Mouse (Mus musculus) left cerebral cortex, adult 9 months (tissue): ENCODE data around the gene Prdx4.
"Not testable (repeated sequence)": the region's sequence is repeated elsewhere in the genome, so short reads cannot be mapped to it uniquely, and the experiment has no call there.

Experiments
- DNase-seq, 2 experiments: peaks; one replicate each; pipeline ENCODE4 v3.0.0; 2022; ENCODE audit warnings: low spot score in 2 of 2

The Prdx4 gene

GRCm38 (mm10) chrX:155340654-155341053 is at the start of gene Prdx4:
Gene Prdx4, minus strand, starts transcription at chrX:155340754.
- DNase-seq = no peak

DNA sequence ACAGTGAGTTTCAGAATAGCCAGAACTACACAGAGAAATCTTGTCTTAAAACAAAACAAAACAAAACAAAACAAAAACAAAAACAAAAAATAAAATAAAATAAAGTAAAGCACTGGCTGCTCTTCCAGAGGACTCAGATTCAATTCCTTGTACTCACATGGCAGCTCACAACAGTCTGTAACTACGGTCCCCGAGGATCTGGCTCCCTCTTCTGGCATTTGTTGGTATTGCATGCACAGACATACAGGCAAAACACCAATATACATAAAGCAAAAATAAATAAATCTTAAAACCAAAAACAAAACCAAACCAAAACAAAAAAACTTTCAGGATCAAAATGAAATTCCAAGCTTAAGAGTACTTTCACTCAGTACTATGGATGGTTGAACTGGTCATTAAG is 36.0 kb upstream of the Prdx4 start:
- peak in 1 of 2 experiments; percentile 25 for DNase-seq

DNA sequence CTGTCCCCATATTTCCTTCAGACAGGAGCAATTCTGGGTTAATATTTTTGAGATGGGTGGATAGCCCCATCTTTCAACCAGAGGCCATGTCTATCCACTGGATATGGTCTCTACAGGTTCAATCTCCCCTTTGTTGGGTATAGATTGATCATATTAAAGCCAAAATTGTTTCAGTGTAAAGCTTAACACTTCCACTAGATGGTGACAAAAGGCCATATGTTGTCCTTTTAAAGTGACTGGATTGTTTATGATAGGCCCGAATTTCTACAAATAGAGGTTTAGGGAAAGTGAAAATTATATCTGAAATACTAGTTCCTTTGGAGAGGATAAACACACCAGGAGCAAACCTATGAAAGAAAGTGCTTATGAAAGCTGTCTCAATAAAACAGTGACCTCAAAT is 34.9 kb upstream of the Prdx4 start:
- no peak for DNase-seq

- not testable (repeated sequence) for DNase-seq
These were observed 29.6 kb upstream of the Prdx4 start for GRCm38 (mm10) chrX:155370110-155370509.

GRCm38 (mm10) chrX:155365095-155365494 is 24.5 kb upstream of the Prdx4 start:
- no peak for DNase-seq

GRCm38 (mm10) chrX:155346249-155346648 is 5.7 kb upstream of the Prdx4 start:
- DNase-seq = no peak

- DNase-seq = peak; percentile 33 to 62
These were observed 2.4 kb downstream of the Prdx4 start for GRCm38 (mm10) chrX:155337905-155338721.

GRCm38 (mm10) chrX:155337567-155337904 is 3.0 kb downstream of the Prdx4 start:
- no peak for DNase-seq

DNA sequence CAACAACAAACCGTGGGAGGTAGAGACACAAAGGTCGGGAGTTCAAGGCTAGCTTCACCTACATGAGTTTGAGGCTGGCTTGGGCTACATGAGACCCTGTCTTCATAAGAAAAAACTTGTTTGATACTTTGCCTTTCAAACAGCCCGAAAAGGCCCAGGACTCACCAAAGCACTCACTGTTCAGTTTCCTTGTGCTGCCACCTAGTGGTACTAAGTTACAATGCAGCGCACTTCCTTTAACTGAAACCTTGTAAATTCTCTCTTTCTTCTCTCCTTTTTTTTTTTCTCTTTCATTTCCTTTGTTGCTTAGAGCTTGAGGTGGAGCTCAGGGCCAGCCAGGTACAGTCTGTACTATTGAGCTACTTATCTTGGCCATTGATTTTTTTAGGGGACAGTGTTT is 22.5 kb downstream of the Prdx4 start:
- DNase-seq = peak in 1 of 2 experiments; percentile 8

DNA sequence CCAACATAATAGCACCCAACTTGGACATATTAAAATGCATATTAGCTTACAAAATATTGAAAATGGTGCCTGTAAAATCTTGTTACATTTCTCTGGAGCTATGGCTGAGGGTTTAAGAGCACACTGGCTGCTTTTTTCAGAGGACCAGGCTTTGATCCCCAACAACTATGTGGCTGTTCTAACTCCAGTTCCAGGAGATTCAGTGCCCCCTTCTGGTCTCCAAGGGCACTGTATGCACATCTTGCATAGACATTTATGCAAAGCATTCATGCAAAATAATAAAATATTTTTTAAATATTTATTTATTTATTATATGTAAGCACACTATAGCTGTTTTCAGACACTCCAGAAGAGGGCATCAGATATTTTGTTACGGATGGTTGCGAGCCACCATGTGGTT is 34.2 kb downstream of the Prdx4 start:
- no peak for DNase-seq

- DNase-seq = no peak
These were observed 60.0 kb downstream of the Prdx4 start for GRCm38 (mm10) chrX:155280427-155281044.

GRCm38 (mm10) chrX:155278483-155278882 is 62.1 kb downstream of the Prdx4 start:
- DNase-seq = no peak
